Mouse (Mus musculus) MEL-GATA-1-ER (cell line): ENCODE data around the gene Tom1.

Experiments used
- DNase-seq: peaks from one replicate; pipeline ENCODE4 v3.0.0-alpha.2; 2012; ENCODE audit warnings: low read depth; ENCODE audit errors: extremely low read depth

The Tom1 gene

DNA sequence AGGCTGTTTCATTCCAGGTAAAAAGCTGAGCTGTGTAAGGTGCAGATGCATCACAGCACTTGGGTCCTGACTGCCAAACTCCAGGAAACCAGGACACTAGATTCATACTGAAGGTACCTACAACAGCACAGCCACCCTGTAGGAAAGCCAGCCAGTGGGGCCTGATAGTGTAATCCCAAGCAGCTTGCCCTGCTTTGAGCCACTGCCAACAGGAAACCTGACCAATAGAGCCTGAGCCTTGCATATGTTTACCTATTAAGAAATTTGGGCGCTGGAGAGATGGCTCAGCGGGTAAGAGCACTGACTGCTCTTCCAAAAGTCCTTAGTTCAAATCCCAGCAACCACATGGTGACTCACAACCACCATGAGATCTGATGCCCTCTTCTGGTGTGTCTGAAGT is 8.7 kb downstream of the Tom1 start:
- no peak for DNase-seq

DNA sequence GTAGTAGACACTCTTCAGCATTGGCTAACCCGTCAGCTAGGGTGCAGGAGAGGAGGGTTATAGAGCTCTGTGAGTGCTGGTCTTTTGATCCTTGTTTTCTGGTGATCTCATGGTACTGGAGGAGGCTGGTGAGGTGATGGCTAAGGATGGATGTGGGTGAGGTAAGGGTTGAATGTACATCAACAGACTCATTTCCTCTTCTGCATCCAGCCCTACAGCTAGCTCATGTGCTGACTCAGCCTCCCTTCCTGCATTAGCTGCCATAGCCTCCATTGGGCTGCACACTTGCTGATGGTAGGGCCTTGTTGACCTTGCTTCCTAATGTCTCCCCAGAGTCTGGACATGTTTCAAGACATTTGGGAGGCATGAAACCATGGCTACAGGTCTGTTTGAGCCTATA is 9.5 kb downstream of the Tom1 start:
- DNase-seq = no peak

DNA sequence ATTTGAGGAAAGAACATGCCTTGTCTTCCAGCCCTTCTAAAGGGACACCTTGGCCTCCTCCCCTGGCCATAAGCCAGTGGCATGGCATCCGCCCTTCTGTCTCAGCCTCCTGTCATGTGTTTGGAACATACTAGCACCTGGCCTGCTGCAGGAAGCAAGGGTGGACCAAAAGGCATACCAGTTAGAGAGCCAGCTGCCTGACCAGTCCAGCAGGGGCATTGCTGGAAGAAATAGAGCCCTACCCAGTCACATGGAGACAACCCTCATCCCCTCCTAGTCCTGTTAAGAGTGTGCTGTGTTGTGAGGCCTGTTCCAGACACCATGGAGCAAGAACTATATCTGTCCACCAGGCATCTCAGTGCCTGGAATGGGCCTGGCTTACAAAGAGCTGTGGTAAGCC is 12.8 kb downstream of the Tom1 start:
- no peak for DNase-seq

DNA sequence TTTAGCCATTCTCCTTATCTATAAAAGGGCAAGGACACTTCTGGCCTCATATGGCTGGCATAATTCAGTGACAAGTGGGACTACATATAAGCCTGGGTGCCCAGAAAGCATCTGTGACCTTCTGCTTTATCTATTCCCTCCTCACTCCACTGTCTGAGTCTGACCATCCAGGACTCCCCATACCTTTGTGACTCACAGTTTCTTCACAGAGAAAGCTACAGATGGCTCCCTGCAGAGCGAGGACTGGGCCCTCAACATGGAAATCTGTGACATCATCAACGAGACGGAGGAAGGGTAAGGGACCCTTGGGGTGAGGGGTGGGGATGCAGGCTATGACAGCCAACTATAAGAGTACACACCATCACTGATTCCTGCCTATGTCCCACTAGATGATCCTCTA is 14.3 kb downstream of the Tom1 start:
- DNase-seq = no peak

DNA sequence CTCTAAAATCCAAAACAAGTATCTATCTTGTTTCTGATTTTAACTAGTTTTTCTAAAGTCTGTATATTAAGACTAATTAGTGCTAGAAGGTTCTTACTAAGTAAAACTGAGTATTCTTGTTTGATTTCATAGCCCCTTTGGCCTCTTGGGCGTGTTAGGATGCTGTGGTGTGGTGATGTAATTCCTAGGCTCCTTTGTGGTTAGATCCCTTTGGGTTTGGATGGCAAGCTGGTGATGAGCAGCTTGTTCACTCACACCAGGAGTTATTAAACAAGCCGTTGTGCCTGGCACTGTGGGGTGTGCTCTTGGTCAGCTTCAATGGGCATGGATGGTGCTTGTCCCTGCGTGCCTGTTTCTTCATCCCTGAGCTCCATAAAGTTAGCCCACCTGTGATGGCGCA is 19.8 kb downstream of the Tom1 start:
- no peak for DNase-seq

DNA sequence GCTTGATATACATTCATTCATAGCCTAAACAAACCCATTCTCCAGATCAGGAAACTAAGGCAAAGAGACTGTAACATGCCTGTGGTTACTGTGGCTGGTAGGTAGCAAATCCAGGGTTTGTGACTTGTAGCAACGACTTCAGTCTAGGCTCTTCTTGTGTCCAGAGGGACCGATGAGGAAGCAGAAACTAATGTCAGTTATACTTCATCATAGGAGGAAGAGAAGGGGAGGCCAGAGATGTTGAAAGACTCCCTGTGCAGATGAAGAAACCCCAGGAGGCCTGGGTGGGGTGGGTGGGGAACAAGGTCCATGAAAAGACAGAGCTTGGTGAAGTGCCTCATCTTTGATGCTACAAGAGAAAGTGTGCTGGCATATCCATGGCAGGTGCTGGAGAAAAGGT is 22.2 kb downstream of the Tom1 start:
- DNase-seq = no peak

DNA sequence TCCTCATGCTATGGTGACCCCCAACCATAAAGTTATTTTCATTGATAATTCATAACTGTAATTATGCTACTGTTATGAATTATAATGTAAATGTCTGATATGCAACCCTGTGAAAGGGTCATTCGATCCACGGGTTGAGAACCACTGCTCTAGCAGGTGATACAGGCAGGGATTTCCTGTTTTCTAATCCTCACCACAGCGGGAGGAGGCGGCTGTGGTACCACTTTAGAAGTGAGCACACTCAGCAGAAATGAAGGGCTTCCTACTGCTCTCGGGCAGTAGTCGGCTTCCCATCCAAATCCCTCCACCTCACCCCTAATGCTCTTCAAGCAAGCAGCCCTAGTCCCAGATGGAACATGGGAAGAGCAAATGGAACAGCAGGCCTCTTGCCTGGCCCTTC is 26.5 kb downstream of the Tom1 start:
- no peak for DNase-seq

DNA sequence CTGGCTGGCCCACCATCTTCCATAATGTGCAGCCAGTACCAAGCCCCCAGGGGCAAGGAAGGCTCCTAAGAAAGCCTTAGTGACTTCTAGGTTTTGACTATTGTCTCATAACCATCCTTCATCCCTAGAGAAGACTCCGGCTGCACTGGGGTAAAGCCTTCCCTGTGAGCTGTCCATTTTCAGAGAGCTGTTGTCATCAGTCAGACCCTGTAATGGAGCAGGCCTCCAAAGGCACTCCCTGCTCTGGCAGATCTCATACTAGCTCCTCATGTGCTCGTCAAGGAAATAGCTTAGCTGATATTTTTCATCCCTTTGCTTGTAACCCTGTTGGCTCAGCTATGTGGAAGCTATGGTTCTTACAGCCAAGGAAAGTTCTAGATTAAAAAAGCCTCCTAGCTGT is 27.3 kb downstream of the Tom1 start:
- no peak for DNase-seq

DNA sequence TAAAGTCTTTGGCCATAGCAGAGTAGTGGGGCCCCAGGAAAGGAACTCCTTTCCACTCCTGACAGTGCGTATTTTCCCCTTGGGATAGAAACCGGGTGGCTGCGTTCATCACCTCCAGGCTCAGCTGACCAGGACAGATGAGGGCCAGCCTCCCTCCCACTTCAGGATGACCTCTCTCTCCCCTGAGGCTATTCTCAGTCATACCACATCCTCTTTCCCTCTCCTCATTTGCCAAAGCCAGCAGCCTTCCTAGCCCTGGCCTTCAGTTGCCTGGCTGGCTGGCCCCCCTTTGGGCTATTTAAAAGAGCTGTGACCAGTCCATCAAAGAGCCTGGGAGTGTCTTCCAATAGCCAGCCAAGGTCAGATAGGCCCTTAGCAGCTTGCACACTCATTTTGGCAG is 29.8 kb downstream of the Tom1 start:
- no peak for DNase-seq

DNA sequence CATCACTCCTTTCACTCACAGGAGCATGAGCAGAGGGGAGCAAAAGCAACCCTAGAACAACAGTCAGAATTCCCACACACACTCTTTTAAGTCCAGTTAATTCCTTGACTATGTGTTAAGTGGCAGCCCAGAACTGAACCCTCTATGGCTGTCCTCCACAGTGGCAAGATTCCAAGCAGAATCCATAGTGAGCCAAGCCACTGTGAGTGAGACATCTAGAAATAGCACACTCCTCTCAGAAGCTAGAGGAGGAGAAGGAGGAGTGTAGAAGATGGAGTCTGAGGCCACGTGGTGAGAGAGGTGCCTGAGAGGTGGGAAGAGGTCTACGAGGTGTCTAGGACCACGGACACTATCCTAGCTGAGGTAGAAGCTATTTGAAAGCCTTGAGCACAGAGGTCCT is 31.3 kb downstream of the Tom1 start:
- no peak for DNase-seq

DNA sequence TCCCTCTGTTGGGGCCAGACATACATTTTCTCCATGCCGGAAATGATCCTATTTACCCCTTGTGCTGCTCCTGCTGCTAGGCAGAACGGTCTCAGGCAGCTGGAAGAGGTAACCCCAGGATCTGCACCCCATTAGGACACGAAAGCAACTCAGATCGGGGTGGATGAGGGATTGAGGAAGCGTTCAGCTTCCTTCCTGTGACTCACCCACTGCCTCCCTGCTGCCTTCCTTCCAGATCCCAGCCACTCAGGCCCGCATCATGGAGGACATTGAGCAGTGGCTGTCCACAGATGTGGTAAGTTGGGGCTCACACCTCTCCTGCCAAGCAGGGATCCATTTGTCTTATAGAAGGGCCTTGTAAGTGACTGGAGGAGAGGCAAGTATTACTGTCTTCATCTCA is 33.8 kb downstream of the Tom1 start:
- no peak for DNase-seq

DNA sequence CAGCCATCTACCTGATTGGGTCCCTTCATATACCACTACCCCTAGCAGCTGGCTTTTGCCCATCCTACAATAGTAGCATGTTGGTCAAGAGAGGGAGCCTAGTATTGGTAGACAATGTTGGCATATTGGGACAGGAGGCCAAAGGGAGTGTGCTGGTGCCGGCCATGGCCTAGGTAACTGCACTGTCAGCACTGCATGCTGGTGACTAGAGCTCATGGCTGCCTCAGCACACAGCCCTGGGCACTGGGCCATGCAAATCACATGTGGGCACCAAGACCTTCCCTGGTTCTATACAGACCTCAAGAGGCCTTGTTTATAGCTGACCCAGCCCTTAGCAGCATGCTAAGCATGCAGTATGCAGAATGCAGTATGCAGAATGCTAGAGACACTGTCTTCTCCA is 36.8 kb downstream of the Tom1 start:
- no peak for DNase-seq

DNA sequence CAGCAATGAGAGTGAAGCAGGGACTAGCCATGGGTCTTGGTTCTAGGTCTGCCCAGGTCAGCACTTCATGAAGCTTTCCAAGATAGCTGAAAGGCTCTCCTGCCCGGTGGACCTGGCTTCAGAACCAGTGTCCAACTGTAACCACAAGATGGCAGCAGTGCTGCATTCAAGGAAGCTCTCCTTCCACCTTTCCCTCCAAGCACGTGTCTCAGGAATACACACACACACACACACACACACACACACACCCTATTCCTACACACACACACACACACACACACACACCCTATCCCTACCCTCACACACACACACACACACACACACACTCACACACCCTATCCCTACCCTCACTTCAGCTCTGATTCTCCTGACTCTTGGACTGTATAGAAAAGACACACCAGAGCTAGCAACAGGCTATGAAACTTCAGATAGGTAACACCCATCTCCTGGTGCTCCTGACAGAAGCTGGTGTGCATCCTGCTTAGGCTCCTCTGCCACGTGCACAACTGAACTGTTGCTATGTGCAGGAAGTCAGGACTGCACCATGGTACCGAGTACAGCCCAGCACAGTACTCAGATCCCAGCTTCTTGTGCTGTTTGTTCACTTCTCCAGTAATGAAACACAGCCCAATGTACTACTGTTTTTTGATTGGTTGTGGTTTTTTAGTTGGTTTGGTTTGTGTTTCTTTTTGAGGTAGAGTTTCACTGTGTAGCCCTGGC is 38.3 kb downstream of the Tom1 start:
- peak; percentile 60 for DNase-seq

DNA sequence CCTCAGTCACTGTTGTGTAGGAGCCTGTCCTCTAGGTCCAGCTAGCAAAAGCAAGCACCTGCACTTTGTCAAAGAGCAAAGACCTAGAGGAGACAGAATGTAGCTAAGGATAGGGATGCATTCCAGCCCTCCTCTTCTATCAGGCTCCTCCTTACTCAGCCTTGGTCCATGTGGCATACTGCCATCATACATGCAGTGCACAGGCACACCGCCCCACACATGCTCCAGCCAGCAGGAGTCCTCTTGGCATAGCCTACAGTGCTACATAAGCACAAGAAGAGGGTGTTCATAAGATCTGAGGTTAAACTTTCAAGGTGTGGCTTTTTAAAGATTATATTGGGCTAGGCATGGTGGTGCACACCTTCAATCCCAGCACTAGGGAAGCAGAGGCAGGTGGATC is 41.4 kb downstream of the Tom1 start:
- DNase-seq = no peak

DNA sequence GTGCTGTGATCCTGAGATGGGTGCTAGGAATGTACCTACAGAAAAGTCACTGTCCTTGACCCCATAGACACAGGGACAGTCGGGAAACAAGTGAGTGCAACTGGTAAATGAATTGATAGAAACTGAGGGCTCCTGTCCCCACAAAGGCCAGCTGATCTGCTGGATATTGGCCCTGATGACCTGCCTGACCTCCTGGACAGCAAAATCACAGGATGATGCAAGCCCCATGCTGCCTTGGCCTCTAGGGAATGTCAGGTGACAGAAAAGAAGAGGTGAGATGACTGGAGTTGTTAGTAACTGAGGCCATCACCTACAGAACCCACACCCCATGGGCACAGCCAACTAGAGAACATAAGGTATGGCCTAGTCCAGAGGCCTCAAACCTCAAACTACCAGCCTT is 44.7 kb downstream of the Tom1 start:
- no peak for DNase-seq

DNA sequence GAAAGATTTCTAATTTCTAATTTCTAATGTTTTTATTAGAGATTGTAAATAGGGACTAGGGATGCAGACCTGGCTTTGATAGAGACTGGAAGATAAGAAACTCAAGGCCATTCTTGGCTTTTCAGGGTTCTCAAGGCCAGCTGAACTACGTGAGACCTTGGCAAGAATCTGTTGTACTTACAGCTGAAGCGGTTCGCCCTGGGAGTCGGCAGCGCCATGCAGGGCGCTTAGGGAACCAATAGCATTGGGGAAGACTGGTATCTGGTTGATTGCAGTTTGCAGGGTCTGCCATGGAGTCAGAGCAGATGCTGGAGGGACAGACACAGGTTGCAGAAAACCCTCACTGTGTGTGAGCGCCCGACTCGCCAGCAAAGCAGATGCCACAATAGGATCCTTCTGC is 45.3 kb downstream of the Tom1 start:
- DNase-seq = no peak

DNA sequence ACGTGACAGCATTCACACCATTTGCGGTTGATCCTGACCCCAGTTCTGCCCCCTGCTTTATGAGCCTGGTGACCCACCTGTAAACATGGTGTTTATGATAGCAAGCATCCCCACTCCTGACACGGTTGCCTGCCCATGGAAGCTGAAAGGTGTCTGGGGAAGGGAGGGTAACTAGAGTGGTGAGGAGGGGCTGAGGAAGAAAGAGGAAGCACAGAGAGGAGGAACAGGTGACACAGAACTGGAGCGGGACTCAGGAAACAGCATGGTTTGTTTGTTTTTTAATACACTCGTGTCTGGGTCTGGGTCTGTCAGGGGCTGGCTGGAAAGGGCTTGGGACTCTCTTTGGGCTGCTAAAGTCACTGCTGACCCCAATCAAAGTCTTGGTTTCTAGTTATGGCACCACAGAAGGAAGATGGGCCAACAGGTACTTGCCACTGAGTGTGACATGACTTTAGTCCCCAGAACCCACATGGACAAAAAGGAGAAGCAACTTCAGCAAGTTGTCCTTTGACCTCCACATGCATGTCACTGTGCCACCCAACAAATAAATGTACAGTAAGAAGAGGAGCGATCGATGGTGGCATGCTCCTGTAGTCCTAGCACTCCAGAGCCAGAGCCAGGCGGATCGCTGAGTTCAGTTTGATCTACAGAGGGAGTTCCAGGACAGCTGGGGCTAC is 48.0 kb downstream of the Tom1 start:
- DNase-seq = no peak

DNA sequence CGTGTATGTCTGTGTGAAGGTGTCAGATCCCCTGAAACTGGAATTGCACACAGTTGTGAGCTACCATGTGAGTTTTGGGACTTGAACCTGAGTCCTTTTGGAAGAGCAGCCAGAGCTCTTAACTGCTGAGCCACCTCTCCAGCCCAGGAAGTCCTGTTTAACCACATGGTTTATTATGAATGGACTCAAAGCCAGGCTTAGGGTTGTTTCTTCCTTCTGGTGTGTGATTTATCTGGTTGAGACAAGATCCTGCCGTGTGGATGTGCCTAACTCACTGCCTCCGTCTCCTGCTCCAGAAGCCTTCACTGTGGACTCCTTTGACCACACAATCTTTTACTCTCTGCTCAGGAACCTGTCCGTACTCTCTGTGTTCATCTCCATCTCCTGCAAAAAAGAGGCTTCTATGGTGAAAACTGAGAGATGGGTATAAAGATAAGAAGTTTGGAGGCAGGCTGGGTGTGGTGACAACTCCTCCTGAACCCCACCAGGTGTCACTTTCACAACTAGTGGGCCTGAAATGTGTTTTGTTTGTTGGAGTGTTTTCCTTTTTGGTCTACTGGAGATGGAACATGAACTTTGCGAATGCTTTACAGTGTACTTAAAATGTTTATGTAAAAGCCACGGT is 48.8 kb downstream of the Tom1 start:
- DNase-seq = no peak

DNA sequence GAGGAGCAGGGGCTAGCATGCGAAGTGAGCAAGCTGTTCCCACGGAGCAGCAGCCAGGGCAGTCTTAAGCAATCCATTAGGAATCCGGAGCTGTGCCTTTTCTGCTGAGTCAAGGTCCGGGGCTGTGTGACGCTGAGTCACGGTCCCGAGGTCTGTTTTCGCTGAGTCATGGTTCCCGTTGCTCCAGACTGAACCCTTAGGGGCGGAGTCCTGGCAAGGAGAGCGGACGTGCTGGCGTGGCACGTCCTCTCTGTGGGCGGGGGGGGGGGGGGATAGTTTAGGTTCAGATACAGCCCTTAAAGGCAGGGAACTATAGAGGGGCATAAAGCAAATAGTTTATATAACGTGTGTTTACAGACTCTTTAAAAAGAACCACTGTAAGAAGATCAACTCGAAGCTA is 50.3 kb downstream of the Tom1 start:
- peak; percentile 94 for DNase-seq

DNA sequence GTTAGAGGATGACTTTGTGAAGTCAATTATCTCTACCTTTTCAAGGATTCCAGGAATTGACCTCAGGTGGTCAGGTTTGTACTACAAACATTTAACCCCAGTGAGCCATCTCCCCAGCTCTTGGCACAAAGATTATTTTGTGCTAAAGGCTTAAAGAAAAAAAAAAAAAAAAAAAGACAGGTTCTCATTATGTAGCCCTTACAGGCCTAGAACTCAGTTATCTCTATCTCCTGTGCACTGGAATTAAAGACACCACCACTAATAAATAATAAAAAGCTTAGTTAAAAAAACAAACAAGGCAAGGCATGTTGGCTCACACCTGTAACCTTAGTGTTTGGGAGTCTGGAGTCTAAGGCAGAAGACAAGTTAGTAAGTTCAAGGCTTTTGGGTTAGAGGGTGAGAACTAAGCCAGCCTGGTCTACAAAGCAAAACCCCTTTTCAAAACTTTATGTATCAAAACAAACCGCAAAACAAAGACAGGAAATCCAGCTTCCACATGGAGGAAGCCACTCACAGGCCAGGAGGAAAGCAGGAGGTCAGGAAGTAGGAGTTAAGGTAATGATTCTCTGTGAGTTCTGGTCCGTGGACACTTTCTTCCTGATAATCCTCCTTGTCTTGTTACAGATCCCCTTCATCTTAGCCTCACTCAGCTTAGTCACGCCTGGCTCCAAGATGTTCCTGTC is 51.0 kb downstream of the Tom1 start:
- DNase-seq = no peak

DNA sequence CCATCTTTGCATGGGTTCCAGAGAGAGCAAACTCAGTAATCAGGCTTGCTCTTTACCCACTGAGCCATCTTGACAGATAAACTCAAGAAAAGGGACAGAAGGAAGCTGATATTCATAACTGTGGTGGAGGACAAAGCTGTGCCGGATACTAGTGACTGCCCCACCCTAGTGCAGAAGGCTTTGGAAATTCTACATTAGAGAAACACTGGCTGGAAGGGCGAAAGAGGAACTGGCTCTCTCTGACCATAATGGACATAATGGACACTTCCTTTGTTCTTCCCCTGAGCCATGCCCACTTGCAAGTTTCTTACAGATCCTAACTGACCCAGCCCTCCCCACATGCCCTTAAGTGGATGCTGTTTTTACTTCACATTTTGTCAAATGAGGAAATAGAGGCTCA is 52.5 kb downstream of the Tom1 start:
- peak; percentile 46 for DNase-seq

DNA sequence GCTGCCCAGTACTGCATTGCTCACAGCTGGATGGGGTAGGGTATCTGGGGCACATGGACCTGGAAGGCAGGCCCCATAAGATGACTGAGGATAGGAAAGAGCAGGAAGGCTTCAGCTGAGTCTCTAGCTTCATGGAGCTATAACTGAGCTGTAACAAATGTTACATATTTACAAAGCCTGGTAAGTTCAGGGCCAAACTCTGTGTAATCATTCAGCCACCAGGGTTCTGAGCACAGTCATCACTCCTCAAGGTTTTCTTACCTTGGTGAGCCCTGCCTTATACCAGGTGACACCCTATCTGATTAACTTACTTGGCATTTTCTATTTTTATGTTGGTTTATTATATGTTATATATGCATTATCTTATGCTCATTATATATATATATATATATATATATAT is 53.6 kb downstream of the Tom1 start:
- no peak for DNase-seq
